ENCODE assay signal across 17 mouse cellular contexts in genomic region chr3:107096269-107096731, GRCm38 (mm10). TPM values are rescaled to one million over a fixed set of nuclear protein-coding genes. Genes with fewer than 3 reads are reported as not detected.
DNase-seq lines count a peak whose midpoint lies in the region; ATAC-seq and TF ChIP-seq lines count a peak whose summit lies in the region.
"Had no signal": no experiment of that assay in that cellular context is flagged by ENCODE, and none has a peak within 500 bp of the region (broad histone marks: within the 10 kb centered on the region; RNA-seq: fewer than 3 reads in every experiment).

No protein-coding gene starts in this region.

- H3K9me3 ChIP-seq in heart, embryonic 12.5 days (replicated peaks): no peaks in the 10 kb centered on the region
- no peaks in the 10 kb centered on the region for H3K9me3 ChIP-seq in lung, embryonic 16.5 days (ENCODE audit: control insufficient read depth, low read length)
- no peaks in the 10 kb centered on the region for H3K9me3 ChIP-seq in stomach, postnatal 0 days (ENCODE audit: control insufficient read depth, low read length)
- H3K9me3 ChIP-seq in forebrain, embryonic 10.5 days: no peaks in the 10 kb centered on the region
- H3K9me3 ChIP-seq: forebrain, embryonic 13.5 days; lung, embryonic 15.5 days; midbrain, embryonic 10.5 days had no signal

- 56% methylated on average over 3 of the region's 3 CpGs for WGBS in heart, adult 2 months
- 65% methylated on average over 3 of the region's 3 CpGs for WGBS in heart, embryonic 12.5 days
- 52% methylated on average over 3 of the region's 3 CpGs for WGBS in lung, embryonic 16.5 days
- WGBS in lung, adult 2 months: 60% methylated on average over 3 of the region's 3 CpGs
- WGBS in stomach, postnatal 0 days: 66% methylated on average over 3 of the region's 3 CpGs
- 83% methylated on average over 3 of the region's 3 CpGs for WGBS in forebrain, embryonic 10.5 days

- no peak overlapping the region for H3K9ac ChIP-seq in heart, adult 2 months (ENCODE audit: low read depth, low read length)
- H3K9ac ChIP-seq in heart, embryonic 12.5 days: no peak overlapping the region
- H3K9ac ChIP-seq in lung, embryonic 16.5 days (ENCODE audit: low read length): no peak overlapping the region
- no peak overlapping the region for H3K9ac ChIP-seq in stomach, postnatal 0 days (ENCODE audit: low read length)
- H3K9ac ChIP-seq: forebrain, embryonic 13.5 days; lung, embryonic 15.5 days had no signal

- no peaks in the 10 kb centered on the region for H3K36me3 ChIP-seq in heart, adult 2 months (ENCODE audit: control insufficient read depth, insufficient read depth, low read length)
- H3K36me3 ChIP-seq in heart, embryonic 12.5 days: no peaks in the 10 kb centered on the region
- no peaks in the 10 kb centered on the region for H3K36me3 ChIP-seq in lung, embryonic 16.5 days (ENCODE audit: control insufficient read depth, insufficient read depth, low read length)
- no peaks in the 10 kb centered on the region for H3K36me3 ChIP-seq in stomach, postnatal 0 days (ENCODE audit: control insufficient read depth, insufficient read depth, low read length)
- H3K36me3 ChIP-seq in forebrain, embryonic 10.5 days (replicated peaks): no peaks in the 10 kb centered on the region
- H3K36me3 ChIP-seq: lung, embryonic 15.5 days; midbrain, embryonic 10.5 days had no signal

- intact Hi-C loops in heart, adult 2 months (cut with DNase I): loop anchor here (10.0 kb wide), 1 partner anchor 169 kb away; no protein-coding TSS in a partner anchor

- H3K4me1 ChIP-seq in heart, adult 2 months (ENCODE audit: control insufficient read depth, insufficient read depth, low read length): no peaks in the 10 kb centered on the region
- H3K4me1 ChIP-seq in heart, embryonic 12.5 days (replicated peaks): peaks cover 6% of the 10 kb centered on the region
- H3K4me1 ChIP-seq in lung, embryonic 16.5 days (replicated peaks; ENCODE audit: control insufficient read depth, insufficient read depth, low read length): 0 out of 2 replicates have a peak, but pooled peaks cover 3% of the 10 kb centered on the region
- no peaks in the 10 kb centered on the region for H3K4me1 ChIP-seq in lung, adult 2 months (ENCODE audit: control insufficient read depth, insufficient read depth, low read length)
- no peaks in the 10 kb centered on the region for H3K4me1 ChIP-seq in stomach, postnatal 0 days (replicated peaks; ENCODE audit: control insufficient read depth, insufficient read depth)
- H3K4me1 ChIP-seq in forebrain, embryonic 10.5 days: peaks cover 9% of the 10 kb centered on the region

- no peak for TF ChIP-seq EP300 in heart, adult 2 months (IDR thresholded peaks at IDR 0.05; ENCODE audit: insufficient read depth, low read depth, low read length)
- TF ChIP-seq EP300 in stomach, postnatal 0 days (optimal IDR thresholded peaks at IDR 0.05): no peak

- TF ChIP-seq POLR2A in heart, adult 2 months (IDR thresholded peaks at IDR 0.05; ENCODE audit: insufficient read depth, low read depth, low read length): no peak
- TF ChIP-seq POLR2A in lung, adult 2 months (IDR thresholded peaks at IDR 0.05; ENCODE audit: borderline replicate concordance, extremely low read depth, low read depth, low read length): no peak

- no peak for DNase-seq in heart, adult 2 months
- DNase-seq in lung, adult 2 months: no peak
- DNase-seq in cerebellum, postnatal 14 days: peak; percentile 35 to 59
- DNase-seq in stomach, postnatal 0 days (ENCODE audit: low spot score): no peak
- DNase-seq in forebrain, embryonic 10.5 days (ENCODE audit: extremely low spot score, low spot score): no peak
- DNase-seq: adrenal gland, adult 2 months; B cell, adult 2 months; embryo, embryonic 11 days; heart, adult 11 months; liver had no signal

- H3K27me3 ChIP-seq in heart, adult 2 months (ENCODE audit: control insufficient read depth, insufficient read depth, low read length): peaks cover 3% of the 10 kb centered on the region; the same call in 1 of the 2 replicates
- H3K27me3 ChIP-seq in heart, embryonic 12.5 days (replicated peaks): peaks cover 65% of the 10 kb centered on the region
- H3K27me3 ChIP-seq in lung, embryonic 16.5 days (ENCODE audit: control insufficient read depth, insufficient read depth, low read depth, low read length): peaks cover 22% of the 10 kb centered on the region
- H3K27me3 ChIP-seq in stomach, postnatal 0 days (ENCODE audit: control insufficient read depth, insufficient read depth, low read length): no peaks in the 10 kb centered on the region
- H3K27me3 ChIP-seq in forebrain, embryonic 10.5 days (ENCODE audit: poor library complexity, severe bottlenecking): peaks cover 41% of the 10 kb centered on the region

- H3K4me2 ChIP-seq in heart, embryonic 12.5 days: no peak overlapping the region
- no peak overlapping the region for H3K4me2 ChIP-seq in lung, embryonic 16.5 days (ENCODE audit: low read depth, low read length)
- no peak overlapping the region for H3K4me2 ChIP-seq in stomach, postnatal 0 days (replicated peaks; ENCODE audit: low read depth)
- H3K4me2 ChIP-seq: forebrain, embryonic 13.5 days; lung, embryonic 15.5 days had no signal

- no peaks in the 10 kb centered on the region for H3K79me2 ChIP-seq in heart, adult 2 months (replicated peaks; ENCODE audit: control insufficient read depth, insufficient read depth, low read length)

- H3K4me3 ChIP-seq in heart, adult 2 months: no peak overlapping the region
- no peak overlapping the region for H3K4me3 ChIP-seq in heart, embryonic 12.5 days
- no peak overlapping the region for H3K4me3 ChIP-seq in lung, embryonic 16.5 days (ENCODE audit: low read length)
- H3K4me3 ChIP-seq in lung, adult 2 months (replicated peaks; ENCODE audit: extremely low read depth, low read depth, low read length): no peak overlapping the region
- H3K4me3 ChIP-seq in stomach, postnatal 0 days (ENCODE audit: low read depth, low read length): no peak overlapping the region
- no peak overlapping the region for H3K4me3 ChIP-seq in forebrain, embryonic 10.5 days
- H3K4me3 ChIP-seq: forebrain, embryonic 13.5 days; lung, embryonic 15.5 days; midbrain, embryonic 10.5 days; myocyte had no signal

- H3K27ac ChIP-seq in heart, adult 2 months: no peak overlapping the region
- H3K27ac ChIP-seq in heart, embryonic 12.5 days (ENCODE audit: poor library complexity, severe bottlenecking): no peak overlapping the region
- H3K27ac ChIP-seq in lung, embryonic 16.5 days (ENCODE audit: low read length): no peak overlapping the region
- no peak overlapping the region for H3K27ac ChIP-seq in stomach, postnatal 0 days (replicated peaks)
- no peak overlapping the region for H3K27ac ChIP-seq in forebrain, embryonic 10.5 days
- H3K27ac ChIP-seq: forebrain, embryonic 13.5 days; lung, embryonic 15.5 days; midbrain, embryonic 10.5 days had no signal

- no peak for ATAC-seq in heart, embryonic 12.5 days (ENCODE audit: insufficient number of reproducible peaks, low FRiP score)
- ATAC-seq in lung, embryonic 16.5 days (ENCODE audit: low read depth): peak; percentile 64
- ATAC-seq in stomach, postnatal 0 days (ENCODE audit: low FRiP score, low TSS enrichment): no peak
- ATAC-seq: forebrain, embryonic 13.5 days; hindbrain, embryonic 16.5 days had no signal

- TF ChIP-seq CTCF in heart, adult 2 months (IDR thresholded peaks at IDR 0.05): peak; percentile 42
- TF ChIP-seq CTCF in lung, adult 2 months (IDR thresholded peaks at IDR 0.05; ENCODE audit: insufficient read depth, low read length): no peak
- TF ChIP-seq CTCF in stomach, postnatal 0 days (IDR thresholded peaks at IDR 0.05; ENCODE audit: low read depth): peak; percentile 50

RNA-seq across cellular contexts. Expression of gene Kcna2, which starts 4.6 kb away (rescaled TPM):
- total RNA-seq in heart, adult 2 months (2021): 1 to 10 TPM; 1.0 to 1.6 TPM
- polyA plus RNA-seq in heart, adult 2 months (2012; rRNA removed): 1.1 and 1.6 TPM in 2 replicates
- 0.03 TPM in 1 of 2 replicates, not detected in the other for polyA plus RNA-seq in heart, embryonic 12.5 days (2016; fragmentation: Nextera tagmentation; extraction: Ambion mirVana)
- polyA plus RNA-seq in lung, embryonic 16.5 days (2015; fragmentation: Nextera tagmentation; extraction: Ambion mirVana): 0.72 and 0.80 TPM in 2 replicates
- 2.1 and 3.3 TPM in 2 replicates for polyA plus RNA-seq in lung, adult 2 months (2012; rRNA removed)
- 0.13 and 0.16 TPM in 2 replicates for polyA plus RNA-seq in stomach, postnatal 0 days (2015; fragmentation: Nextera tagmentation; extraction: Ambion mirVana)
- not detected in 2 replicates for polyA plus RNA-seq in forebrain, embryonic 10.5 days (2016; fragmentation: Nextera tagmentation; extraction: Ambion mirVana)
- polyA plus RNA-seq: myocyte had no signal

Comparison
In these comparisons a context has a peak if more than half of its experiments do, and no peak if none do; other contexts are left out.
1. DNase-seq: peak in cerebellum, postnatal 14 days (2 of 2); none in heart, adult 2 months (0 of 2), lung, adult 2 months (single experiment), stomach, postnatal 0 days (single experiment) and forebrain, embryonic 10.5 days (single experiment).